Mouse (Mus musculus) gastrocnemius, postnatal 14 days (tissue): ENCODE measurements around the gene Gsk3a. TPM values are rescaled to one million over a fixed set of nuclear protein-coding genes. Genes with fewer than 3 reads are reported as not detected.
"Not testable (repeated sequence)": the region's sequence is repeated elsewhere in the genome, so short reads cannot be mapped to it uniquely, and the experiment has no call there.

Source experiments
- DNase-seq: peaks from one replicate; pipeline ENCODE4 v3.0.0; 2021; ENCODE audit warnings: mixed read lengths
- intact Hi-C: fragments of 180-260 bp; cut with DNase I; formaldehyde crosslinking; loops from one replicate; pipeline ENCODE4 v1.15.1; 2025; ENCODE audit warnings: low total_unique reads
- total RNA-seq, 2 experiments: library from RNA; stranded (reverse); gene quantifications; 2 replicates each; pipeline ENCODE4 v1.2.3; 2021

Gsk3a gene
- total RNA-seq, 2 experiments from 2014 or later: 46.5 to 51.4 TPM

DNA sequence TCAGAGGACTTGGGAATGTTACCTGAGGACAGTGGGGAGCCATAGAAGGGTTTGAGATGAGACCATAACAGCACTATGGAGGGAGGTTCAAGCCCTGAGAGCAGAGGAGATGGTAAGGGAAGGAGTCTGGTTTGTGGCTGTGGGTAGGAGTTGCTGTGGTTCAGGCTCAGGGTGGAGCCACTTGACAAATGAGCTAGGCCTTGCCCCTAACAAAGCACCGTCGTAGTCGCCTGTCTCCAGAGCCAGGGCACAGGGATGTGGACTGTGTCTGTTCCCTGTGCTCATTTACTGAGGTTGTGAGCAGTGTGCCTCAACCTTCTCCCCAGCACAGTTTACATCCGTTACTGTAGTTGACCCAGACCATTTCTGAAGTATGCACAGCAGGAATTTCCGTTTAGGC is 36.9 kb upstream of the Gsk3a start:
- intact Hi-C loops: no loop called here
- no peak for DNase-seq

DNA sequence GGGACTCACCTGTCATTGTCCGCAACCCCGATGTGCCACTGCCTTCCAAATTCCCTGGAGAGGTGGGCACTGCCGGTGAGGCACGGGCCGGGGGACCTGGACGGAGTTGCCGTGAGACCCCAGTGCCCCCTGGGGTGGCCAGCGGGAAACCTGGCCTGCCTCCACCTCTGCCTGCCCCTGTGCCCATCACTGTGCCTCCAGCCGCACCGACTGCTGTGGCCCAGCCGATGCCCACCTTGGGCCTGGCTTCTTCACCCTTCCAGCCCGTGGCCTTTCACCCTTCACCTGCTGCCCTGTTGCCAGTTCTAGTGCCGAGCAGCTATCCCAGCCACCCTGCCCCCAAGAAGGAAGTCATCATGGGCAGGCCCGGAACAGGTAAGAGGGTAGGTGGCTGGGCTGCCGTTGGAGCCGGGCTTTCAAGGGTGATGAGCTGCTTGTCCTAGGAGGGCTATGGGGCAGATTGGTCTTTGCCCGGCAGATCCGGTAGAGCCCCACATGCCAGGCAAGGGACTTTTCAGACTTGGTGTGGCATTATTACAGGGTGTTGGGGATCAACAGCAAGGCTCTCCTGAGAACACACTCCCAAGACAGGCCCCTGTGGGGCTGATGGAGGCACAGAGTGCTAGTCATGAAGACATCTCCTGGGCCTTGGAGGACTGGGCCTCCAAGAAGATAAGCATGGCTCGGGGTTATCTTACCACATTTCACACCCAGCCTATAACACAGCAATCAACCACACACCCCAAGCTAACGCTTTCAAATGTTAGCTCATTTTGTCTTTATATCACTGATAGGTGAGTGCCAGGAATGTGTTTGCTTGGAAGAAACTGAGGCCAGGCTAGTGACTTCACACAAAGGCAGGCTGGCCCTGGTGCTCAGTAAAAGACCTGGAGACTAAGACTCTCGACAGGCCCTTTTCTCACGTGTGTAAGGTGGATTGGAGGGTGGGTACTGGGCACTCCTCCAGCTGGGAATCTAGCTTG is 35.9 kb upstream of the Gsk3a start:
- DNase-seq: no peak
- intact Hi-C loops: no loop called here

DNA sequence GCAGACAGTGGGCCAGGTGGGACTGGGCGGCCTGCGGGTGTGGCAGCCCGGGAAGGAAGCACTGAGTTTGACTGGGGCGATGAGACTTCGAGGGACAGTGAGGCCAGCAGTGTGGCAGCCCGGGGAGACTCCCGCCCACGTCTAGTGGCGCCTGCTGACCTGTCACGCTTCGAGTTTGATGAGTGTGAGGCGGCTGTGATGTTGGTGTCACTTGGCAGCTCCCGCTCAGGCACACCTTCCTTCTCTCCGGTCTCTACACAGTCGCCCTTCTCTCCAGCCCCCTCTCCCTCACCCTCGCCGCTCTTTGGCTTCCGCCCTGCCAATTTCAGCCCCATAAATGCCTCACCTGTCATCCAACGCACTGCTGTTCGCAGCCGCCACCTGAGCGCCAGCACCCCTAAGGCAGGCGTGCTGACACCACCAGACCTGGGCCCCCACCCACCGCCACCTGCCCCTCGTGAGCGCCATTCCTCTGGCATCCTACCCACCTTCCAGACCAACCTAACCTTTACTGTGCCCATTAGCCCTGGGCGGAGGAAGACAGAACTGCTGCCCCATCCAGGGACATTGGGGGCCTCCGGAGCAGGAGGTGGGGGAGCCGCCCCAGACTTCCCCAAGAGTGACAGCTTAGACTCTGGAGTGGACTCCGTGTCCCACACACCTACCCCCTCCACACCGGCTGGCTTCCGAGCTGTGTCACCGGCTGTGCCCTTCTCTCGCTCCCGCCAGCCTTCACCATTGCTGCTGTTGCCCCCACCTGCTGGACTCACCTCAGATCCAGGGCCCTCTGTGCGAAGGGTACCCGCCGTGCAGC is 35.0 kb upstream of the Gsk3a start:
- no peak for DNase-seq
- intact Hi-C loops: no loop called here

DNA sequence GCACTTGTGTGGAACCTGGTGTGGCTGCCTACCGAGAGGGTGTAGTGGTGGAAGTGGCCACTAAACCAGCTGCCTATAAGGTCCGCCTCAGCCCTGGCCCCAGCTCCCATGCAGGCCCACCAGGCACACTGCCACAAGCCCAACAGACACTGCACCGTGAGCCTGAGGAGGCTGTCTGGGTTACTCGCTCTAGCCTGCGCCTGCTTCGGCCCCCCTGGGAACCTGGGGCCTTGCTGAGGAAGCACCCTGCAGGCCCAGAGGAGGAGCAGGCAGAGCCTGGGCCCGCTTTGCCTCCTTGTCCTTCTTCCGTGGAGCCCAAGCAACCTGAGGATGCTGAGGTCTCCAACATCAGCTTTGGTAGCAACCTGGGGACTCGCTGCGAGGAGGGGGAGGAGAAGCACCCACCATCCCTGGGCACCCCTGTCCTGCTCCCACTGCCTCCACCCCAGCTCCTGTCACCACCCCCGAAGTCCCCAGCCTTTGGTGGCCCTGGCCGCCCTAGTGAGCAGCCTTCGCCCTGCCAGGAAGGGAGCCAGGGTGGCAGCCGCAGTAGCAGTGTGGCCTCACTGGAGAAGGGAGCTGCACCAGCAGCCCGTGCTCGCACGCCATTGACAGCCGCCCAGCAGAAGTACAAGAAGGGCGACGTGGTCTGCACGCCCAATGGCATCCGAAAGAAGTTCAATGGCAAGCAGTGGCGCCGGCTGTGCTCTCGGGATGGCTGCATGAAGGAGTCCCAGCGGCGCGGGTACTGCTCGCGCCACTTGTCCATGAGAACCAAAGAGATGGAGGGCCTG is 34.2 kb upstream of the Gsk3a start:
- no peak for DNase-seq

DNA sequence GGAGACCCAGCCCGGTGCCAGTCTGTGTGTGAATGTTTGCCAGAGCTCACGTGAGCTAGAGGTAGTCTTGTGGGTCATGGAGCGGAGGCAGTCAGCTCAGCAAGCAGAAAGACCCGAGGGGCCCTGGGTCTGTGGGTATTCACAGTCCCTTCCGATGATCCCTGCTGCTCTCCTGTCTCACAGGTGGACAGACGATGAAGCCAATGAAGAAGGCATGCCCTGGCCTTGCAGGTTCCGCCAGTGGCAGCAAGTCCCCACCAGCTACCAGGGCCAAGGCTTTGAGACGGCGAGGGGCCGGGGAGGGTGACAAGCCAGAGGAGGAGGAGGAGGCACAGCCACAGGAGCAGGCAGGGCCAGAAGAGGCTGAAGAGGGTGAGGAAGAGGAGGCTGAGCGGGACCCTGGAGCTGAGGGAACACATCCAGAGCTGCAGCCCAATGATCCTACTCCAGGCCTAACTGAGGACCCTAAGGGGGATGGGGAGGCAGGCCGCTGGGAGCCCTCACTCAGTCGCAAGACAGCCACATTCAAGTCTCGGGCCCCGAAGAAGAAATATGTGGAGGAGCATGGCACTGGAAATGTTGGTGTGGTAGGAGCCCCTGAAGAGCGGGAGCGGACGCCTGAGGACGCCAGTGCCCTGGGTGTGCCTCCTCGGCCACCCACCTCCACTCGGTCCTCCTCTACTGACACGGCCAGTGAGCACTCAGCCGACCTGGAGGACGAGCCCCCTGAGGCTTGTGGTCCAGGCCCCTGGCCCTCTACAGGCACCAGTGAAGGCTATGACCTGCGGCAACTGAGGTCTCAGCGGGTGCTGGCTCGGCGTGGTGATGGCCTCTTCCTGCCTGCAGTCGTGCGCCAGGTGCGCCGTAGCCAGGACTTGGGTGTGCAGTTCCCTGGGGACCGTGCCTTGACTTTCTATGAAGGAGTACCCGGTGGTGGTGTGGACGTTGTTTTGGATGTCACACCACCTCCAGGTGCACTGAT is 33.3 kb upstream of the Gsk3a start:
- intact Hi-C loops: no loop called here
- no peak for DNase-seq

More for the DNA sequence above, 34.2 kb upstream of the Gsk3a start:
- intact Hi-C loops: no loop called here

DNA sequence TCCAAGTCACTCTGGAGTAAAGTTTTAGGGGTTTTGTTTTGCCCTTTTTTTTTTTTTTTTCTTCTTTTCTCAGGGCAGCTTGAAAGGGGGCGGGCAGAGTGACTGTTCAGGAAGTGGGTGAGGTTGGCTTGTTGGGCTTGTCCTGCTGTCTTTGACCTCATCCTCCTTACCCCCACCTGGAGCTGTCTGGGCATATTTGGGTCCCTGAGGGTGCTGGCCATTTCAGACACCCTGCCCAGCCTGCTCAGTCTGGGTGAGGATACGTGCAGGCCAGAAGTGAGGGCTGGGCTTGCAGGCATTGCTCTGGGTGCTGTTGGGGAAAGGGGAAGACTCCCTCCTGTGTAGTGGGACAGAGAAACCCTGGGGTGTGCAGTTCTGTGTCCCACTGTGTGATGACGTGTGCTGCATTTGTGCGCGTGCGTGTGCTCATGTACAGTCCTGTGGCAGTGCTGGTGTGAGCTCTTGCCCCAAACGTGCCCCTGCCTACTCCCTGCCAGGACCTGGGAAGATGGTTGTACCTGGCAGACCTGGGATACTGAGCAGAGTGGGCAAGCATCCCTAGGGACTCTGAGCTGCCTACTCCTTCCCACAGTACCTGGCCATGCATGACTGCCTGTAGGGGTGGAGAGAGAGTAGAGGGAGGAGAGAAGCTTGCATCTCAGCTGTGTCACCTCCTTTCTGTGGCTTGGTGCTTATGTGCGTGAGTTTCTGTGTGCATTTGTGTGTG is 32.1 kb upstream of the Gsk3a start:
- intact Hi-C loops: no loop called here
- no peak for DNase-seq

DNA sequence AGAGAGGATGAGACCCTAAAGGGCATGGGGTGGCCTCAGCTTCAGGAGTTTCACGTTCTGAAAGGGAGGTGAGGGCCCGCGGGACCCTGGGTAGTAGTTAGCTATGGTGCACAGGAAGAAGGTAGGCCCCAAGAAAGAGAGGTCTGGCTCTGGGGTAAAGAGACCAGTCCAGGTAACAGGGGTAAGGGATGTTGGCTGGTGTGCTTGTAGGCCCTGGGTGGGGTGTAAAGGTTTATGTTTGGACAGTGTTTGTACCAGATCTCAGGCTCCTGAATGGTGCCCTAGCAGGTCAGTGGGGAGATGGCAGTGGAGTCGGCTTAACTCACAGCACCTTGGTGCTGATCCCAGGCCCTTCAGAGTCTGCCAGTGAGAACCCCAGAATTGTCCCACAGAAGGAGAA is 31.4 kb upstream of the Gsk3a start:
- DNase-seq: no peak
- intact Hi-C loops: no loop called here

DNA sequence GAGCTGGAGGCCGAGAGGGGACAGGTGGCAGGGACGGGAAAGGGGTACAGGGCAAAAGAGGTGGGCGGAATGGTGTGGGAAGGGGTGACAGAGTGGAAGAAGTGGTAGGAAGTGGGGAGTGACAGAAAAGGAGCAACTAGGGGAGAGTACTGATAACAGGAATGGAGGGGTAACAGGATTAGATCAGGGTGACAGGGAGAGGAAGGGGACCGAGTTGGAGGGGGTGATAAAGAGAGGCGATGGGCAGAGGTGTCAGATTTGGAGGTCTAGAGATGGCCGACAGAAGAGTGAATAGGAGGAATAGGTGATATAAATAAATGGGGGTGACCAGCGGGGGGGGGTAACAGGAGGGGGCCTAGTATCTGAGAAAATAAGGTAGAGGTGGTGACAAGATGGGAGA is 30.9 kb upstream of the Gsk3a start:
- no peak for DNase-seq
- intact Hi-C loops: no loop called here

DNA sequence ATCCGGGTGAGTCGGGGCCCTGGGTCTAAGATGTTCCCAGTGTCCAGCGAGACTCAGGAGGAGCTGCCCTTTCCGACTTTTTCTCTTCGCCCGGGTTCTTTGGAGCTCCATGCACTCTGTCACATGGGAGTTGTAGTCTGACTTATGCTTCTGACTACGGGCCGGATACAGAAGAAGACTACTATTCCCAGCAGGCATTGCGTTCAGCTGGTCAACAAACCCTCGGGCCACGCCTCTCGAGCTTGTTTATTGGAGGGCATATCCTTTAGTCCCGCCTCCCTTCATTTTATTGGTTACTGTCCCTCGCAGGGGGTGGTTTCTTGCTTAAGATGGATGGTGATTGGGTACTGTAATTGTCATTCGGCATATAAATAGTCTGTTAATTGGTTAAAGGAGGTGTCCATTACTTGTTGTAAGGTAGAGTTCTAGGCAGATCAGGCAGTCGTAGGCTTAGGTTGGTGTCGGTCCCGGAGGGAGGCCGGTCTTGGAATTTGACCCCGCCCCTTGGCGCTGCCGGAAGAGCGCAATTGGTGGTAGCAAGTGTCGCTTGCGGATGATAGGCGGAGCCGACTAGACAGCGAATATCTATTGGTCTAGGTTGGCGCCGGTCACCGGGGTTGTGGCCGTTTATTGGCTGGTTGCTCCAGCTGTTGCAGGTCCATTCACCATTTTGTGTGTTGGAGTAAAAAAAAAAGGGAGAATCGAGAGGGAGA is 30.3 kb upstream of the Gsk3a start:
- DNase-seq: peak; percentile 99
- intact Hi-C loops: no loop called here

DNA sequence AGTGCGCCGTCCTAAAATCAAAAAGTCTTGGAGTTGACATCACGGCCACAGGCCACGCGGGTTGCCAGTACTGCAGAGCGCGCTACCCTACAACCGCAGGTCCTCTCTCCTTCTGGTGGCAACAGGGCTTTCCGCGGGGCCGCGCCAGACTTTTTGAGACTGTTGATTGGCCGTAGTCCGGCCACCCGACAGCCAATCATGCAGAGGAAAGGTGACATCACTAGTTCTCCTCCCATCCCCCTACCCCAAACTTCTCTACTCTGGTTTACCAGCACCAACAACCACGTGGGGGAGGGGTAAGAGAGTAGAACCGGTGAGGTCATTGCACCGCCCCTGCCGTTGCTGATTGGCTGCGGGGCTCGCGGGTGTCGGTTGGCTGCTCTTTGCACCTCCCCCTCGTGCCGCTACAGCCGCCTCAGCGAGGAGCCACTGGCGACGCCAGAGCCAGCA is 29.7 kb upstream of the Gsk3a start, which contains the start of gene Cic:
Cic (plus strand) TSS at position 404 of the 450 bp plus-strand sequence.
- DNase-seq: peak; percentile 97
- intact Hi-C loops: no loop called here

DNA sequence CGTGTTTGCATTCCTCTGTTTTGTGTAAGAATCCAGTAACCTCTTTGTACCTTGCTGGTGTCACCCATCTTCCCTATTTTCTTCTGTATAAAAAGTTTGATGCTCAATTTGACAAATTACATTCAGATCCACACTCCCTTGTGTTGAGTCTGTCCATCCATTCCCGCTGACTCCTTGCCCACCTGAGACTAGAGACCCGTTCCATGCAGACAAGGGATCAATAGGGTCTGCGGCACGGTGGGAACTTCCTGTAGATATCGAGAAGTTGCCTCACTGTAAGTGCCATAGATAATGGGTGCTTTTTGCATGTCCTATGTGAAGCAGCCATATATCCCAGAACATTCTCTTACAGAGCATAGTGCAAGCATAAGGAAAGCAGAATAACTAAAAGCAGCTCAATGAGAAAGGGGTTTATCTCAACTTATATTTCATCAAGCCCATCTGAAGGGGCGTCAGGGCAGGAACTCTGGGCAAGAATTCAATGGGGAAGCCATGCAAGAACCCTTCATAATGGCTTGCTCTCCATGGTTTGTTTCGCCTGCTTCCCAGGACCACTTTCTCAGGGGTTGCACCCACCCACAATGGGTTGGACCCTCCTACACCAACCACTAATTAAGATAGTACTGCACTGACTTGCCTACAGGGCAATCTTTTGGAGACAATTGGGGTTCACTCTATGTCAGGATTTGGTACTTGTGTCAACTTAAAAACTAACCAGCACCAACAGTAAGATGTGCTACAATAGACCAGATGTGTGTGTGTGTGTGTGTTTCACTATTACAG is 28.7 kb upstream of the Gsk3a start:
- intact Hi-C loops: no loop called here
- DNase-seq: no peak

DNA sequence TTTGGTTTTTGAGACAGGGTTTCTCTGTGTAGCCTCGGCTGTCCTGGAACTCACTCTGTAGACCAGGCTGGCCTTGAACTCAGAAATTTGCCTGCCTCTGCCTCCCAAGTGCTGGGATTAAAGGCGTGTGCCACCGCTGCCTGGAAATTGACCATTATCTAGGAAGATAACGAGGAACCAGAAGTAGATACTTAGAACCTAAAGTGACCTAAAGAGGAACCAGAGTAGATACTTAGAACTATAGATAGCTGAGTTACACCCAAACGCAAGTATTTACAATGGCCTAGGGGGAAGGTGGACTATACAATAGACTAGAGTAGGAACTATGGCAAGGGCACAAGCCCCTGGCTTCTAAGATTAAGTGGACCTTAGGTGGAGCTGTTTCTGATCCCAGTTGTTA is 28.1 kb upstream of the Gsk3a start:
- DNase-seq, intact Hi-C loops: not testable (repeated sequence)

DNA sequence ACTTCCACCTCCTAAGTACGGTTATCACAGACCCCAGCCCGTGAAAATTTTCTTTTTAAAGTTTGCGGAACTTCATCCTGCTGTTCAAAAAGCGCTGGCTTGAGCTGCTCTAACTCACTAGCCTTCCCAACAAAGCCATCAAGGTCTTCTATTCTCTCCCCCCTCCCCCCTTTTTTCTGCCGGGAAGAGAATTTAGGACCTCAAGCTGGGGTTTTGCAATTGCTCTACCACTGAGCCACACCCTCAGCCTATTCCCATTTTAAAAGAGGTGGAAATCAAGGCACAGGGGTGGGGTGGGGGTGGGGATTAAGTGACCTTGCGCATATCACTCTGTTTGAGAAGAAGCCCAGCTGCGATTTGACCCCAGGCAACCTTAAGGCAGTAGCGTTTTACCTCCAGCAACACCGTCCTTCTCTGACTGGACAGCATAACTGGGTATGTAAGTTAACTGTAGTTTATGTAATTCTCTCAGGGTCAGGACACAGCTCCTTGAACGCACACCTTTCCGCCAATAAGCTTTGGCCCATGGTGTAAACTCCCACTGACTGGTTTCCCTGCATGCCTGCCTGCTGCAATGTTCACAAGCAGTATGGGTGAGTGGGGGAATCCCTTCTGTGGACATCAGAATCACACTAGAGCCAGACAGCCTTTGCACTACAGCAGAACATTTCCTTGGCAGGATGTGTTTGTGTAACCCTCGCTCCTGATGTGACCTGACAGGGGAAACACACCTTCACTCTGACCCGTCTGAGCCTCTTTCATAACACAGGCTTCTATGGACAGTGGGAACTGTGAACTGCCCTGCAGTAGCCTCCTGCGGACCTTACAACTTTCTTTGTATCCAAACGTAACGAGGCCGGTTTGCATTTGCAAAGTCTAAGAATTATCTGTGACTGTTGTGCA is 26.6 kb upstream of the Gsk3a start:
- DNase-seq: no peak
- intact Hi-C loops: no loop called here

DNA sequence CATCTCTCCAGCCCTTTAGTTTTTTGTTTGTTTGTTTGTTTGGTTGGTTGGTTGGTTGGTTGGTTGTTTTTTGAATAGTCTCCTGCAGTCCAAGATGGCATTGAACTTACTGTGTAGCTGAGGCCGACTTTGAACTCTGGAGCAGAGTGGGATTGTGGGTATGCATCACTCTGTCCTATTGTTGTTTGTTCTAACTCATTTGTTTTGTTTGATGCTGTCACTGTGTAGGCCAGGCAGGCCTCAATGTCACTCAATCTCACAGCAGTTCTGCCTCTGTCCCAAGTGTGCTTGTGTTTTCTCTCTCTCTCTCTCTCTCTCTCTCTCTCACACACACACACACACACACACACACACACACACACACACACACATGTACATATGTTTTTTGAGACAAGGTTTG is 24.2 kb upstream of the Gsk3a start:
- no peak for DNase-seq
- intact Hi-C loops: no loop called here

DNA sequence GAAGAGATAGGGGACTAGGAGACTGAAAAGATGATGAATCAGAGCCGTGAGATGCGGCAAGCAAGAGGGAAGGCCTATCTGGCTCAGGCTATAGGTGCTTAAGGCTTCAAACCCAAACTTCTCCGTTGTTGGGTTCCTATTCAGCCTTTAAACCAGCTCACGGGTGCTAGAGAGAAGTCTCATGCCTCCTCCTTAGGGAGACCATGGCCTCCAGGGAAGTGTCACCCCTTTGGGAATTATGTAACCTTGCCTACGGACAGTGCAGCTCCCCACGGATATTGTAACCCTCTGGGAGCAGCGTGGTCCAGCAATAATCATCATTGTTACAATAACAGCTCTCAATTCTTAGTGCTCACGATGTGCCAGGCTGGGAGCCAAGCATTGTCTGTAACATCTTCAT is 14.2 kb upstream of the Gsk3a start:
- intact Hi-C loops: no loop called here
- DNase-seq: no peak
